Mouse (Mus musculus): Measurements from ENCODE around the gene Tap2.

The Tap2 gene

GRCm38 (mm10) chr17:34196941-34197894 lies 6.1 kb upstream of the Tap2 start, which contains the start of gene Psmb8:
Gene Psmb8 (plus strand): TSS chr17:34197721.
- DNase-seq, result peak; percentile 90

- DNase-seq, result peak; percentile 85
Observed at GRCm38 (mm10) chr17:34197904-34198520, 5.3 kb upstream of the Tap2 start.

- no peak for DNase-seq
Observed at GRCm38 (mm10) chr17:34198521-34198912, 4.8 kb upstream of the Tap2 start.

- peak; percentile 51 for DNase-seq
Observed at GRCm38 (mm10) chr17:34199050-34199619, 4.2 kb upstream of the Tap2 start.

DNA sequence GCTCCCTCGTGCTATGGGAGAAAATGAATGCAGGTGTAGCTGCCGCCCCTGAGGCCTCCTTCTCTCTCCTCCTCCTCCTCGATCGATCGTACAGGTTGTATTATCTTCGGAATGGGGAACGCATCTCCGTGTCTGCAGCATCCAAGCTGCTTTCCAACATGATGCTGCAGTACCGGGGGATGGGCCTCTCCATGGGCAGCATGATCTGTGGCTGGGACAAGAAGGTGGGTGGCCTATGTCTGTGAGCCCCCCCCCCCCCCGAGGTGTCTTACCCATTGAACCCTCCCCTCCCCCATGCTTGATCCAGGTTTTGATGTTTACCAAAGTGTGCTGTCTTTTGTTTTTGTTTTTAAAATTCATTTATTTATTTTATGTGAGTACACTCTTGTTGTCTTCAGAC lies 3.3 kb upstream of the Tap2 start:
- DNase-seq, result no peak

- peak; percentile 71 for DNase-seq
Observed at GRCm38 (mm10) chr17:34200772-34201505, 2.4 kb upstream of the Tap2 start.

DNA sequence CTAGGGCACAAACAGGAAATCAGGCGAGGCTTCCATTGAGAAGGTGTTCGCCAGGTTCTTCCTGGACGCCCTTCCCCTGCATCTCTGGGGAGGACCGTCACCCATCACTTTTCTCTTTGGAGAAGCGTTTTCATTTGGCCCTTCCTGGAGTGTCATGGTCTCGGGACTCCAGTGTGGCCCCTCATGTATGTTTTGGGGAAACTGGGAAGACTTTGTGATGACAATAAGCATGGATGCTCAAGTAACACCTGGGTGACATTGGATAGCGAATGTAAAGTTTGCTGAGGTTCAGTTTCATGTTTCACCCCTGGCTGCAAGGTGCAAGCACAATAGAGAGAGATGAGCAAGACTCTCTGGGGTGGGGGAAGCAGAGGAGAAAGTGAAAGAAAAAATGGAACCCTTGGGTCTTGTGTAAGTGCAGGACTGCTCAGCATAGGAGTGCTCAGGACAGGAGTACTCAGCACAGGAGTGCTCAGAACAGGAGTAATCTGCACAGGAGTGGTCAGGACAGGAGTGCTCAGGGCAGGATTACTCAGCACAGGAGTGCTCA lies 1.7 kb upstream of the Tap2 start:
- DNase-seq, result peak; percentile 61

DNA sequence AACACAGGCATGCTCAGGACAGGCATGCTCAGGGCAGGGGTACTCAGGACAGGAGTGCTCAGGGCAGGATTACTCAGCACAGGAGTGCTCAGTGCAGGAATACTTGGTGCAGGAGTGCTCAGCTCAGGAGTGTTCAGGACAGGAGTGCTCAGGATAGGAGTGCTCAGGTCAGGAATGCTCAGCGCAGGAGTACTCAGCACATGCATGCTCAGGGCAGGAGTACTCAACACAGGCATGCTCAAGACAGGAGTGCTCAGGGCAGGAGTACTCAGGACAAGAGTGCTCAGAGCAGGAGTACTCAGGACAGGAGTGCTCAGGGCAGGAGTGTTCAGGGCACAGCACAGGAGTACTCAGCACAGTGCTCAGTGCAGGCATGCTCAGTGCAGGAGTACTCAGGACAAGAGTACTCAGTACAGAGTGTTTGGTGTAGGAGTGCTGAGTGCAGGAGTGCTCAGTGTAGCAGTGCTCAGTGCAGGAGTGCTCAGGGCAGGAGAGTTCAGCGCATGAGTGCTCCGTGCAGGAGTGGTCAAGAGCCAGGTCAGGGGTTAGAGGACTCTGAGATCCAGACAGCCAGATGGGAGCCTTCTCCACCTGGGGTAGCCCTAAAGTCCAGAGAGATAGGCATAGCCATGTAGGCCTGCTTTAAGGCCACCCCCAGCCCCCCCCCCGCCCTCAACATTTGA lies 426 bp upstream of the Tap2 start:
- no peak for DNase-seq

GRCm38 (mm10) chr17:34204303-34205010 lies 1.1 kb downstream of the Tap2 start:
- peak; percentile 97 for DNase-seq

DNA sequence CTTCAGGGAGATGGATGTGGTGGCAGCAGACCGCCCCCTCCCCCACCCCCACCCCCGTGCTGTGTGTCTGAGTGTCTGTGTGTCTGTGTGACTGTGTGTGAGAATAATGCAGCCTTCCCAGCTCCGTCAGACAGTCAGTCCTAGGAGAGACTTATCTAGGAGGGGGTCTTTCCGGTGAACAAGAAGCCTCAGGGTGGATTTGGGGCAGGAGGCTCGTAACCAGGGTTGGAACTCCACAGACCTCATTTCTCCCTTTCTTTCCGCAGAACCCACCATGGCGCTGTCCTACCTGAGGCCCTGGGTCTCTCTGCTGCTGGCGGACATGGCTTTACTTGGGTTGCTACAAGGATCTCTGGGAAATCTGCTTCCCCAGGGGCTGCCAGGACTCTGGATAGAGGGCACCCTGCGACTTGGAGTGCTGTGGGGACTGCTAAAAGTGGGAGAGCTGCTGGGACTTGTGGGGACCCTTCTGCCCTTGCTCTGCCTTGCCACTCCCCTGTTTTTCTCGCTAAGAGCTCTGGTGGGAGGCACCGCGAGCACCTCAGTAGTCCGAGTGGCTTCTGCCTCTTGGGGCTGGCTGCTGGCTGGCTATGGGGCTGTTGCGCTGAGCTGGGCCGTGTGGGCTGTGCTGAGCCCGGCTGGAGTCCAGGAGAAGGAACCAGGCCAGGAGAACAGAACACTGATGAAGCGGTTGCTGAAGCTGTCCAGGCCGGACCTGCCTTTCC lies 1.9 kb downstream of the Tap2 start:
- DNase-seq, result peak; percentile 73

GRCm38 (mm10) chr17:34205746-34206176 lies 2.4 kb downstream of the Tap2 start:
- DNase-seq, result peak; percentile 67

GRCm38 (mm10) chr17:34206731-34207130 lies 3.4 kb downstream of the Tap2 start:
- DNase-seq, result no peak

GRCm38 (mm10) chr17:34207456-34207855 lies 4.1 kb downstream of the Tap2 start:
- peak; percentile 60 for DNase-seq

DNA sequence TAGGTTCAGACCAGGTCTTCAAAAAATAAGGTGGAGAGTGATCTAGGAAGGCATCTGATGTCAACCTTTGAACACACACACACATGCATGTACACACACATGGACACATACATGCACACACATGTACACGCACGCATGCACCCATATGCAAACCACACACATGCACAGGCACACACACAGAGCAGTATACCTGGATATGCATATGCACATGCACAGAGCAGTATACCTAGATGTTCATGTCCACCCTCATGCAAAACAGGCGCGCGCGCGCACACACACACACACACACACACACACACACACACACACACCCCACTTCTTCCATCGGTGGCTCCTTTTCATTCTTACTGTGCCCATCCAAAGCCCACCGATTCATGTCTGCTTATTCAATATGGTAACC lies 4.5 kb downstream of the Tap2 start:
- no peak for DNase-seq

DNA sequence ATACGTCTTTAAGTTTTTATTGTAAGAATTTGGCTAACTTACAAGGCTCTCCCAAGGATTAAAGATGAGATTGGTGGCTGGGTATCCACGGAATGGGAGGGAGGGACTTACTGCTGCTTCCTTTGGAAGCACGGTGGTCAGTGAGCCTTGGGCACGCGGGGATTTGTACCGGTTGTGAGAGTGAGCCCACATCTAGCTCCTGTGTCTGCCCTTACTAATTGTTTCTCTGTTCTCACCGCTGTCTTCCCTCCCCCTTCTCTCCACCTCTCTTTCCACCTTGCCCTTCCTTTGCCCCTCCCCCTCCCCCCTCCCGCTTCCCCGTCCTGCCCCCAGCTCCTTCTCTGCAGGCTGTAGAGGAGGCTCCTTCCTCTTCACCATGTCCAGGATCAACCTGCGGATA lies 5.1 kb downstream of the Tap2 start:
- DNase-seq, result no peak

GRCm38 (mm10) chr17:34209680-34210079 lies 6.4 kb downstream of the Tap2 start:
- DNase-seq, result peak; percentile 51

DNA sequence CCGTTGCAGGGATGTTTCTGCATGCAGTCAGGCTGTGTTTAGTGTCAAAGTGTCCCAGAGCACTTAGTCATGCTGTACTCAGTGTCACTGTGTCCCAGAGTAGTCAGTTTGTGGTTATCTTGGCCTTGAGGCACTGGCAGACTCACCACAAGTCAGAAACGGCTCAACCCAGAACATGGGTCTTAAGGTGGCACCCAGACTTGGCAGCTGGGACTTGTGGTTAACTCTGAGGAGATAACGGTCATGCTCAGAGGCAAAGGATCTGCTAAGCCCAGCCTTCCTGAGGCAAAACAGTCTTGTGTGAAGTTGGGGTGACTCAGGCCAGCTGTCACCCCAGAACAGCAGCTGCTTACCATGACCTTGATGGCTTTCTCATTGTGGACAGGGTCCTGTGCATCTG lies 7.3 kb downstream of the Tap2 start:
- DNase-seq, result peak; percentile 70

DNA sequence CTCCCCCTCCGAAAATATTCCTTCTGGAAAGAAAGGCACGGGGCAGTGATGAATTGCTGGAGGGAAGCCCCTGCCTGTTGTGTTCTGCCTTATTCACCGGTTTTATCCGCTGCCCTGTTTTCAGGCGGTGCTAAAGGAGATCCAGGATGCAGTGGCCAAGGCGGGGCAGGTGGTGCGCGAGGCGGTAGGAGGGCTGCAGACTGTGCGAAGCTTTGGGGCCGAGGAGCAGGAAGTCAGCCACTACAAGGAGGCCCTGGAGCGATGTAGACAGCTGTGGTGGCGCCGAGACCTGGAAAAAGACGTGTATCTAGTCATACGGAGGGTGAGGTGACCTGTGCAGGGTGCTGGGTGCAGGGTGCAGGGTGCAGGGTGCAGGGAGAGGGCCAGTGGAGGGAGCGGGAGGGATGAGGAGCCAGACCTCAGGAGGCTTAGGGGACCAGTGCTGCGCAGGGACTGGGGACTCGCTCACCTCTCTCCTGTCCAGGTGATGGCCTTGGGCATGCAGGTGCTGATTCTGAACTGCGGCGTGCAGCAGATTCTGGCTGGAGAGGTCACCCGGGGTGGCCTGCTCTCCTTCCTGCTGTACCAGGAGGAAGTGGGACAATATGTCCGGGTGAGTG lies 8.5 kb downstream of the Tap2 start:
- DNase-seq, result peak; percentile 85

DNA sequence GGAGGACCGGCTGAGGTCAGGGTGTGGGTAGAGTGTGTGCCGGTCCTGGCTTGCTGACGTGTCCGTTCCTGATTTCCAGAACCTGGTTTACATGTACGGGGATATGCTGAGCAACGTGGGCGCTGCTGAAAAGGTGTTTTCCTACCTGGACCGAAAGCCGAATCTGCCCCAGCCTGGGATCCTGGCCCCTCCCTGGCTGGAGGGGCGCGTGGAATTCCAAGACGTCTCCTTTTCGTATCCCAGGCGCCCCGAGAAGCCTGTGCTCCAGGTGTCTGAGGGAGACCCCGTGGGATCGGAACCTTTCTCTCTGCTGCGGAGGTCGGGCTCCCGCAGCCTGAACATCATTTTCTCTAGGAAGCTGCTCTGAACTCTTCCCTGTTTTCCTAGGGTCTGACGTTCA lies 10.6 kb downstream of the Tap2 start:
- DNase-seq, result peak; percentile 1

GRCm38 (mm10) chr17:34215176-34215575 lies 11.8 kb downstream of the Tap2 start:
- peak; percentile 0 for DNase-seq
